Mouse (Mus musculus): ENCODE measurements around the gene Cerk.
"Not testable (repeated sequence)": the region's sequence is repeated elsewhere in the genome, so short reads cannot be mapped to it uniquely, and the experiment has no call there.

Cerk gene

DNA sequence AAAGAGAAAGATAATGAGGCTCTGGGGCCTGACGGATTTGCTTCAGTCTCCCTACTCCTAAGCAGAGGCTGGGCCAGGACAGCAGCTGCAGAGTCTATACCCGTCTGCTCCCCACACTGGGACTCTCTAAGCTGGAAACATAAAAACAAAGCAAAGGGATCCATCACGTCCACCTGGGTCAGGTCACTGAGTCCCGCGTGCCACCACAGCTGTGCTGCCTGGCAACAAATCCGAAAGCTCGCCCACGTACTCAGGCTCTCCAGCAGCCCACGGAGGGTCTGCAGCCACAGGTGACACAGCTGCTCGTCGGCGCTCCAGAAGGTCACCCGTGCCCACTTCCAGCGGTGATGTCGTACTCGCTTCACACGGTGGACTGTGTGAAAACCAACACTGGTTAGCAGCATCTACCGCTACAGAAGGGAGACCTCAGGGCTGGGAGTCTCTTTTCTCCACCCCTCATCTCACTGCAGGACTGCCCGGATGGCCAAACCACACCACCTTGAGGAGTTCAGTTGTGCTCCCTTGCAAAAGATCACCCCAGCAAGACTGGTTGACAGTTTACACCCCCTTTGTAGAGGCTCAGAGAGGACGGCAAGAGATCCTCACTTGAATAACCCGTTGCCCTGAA lies 21.1 kb downstream of the Cerk start:
- no peak for DNase-seq (ENCODE audit: low spot score in 2 of 2)

DNA sequence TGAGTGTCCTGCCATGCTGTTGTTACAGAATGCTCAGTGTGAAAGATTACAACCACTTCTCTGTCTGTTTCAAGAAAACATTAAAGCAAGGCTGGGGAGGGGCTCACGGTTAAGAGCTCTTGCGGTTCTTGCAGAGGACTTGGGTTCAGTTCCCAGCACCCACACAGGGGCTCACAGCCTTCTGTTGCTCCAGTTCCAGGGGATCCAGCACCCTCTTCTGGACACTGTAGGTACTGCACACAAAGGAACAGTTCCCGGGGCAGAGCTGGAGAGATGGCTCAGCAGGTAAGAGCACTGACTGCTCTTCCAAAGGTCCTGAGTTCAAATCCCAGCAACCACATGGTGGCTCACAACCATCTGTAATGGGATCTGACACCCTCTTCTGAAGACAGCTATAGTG lies 24.1 kb downstream of the Cerk start:
- DNase-seq (ENCODE audit: low spot score in 2 of 2) = not testable (repeated sequence)

DNA sequence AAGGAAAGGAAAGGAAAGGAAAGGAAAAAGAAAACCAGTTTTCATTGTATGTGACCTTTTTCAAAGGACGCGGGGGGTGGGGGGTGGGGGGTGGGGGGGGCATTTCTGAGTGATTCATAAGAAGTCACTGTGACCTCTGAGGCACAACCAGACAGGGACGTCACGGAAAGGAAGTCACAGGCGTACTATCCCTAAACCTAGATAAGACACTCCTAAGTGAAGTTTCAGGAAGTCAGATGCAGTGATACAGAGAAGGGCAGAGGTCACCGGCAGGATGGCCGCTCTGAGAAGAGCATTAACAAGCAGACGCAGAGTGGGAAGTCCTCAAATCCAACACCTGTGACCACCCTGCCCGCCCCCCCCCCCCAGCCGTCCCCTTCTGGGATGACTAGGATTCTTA lies 25.0 kb downstream of the Cerk start:
- no peak for DNase-seq (ENCODE audit: low spot score in 2 of 2)

- DNase-seq (ENCODE audit: low spot score in 2 of 2) = no peak
Observed at GRCm38 (mm10) chr15:86159719-86160118, 26.2 kb downstream of the Cerk start.

GRCm38 (mm10) chr15:86159093-86159492 lies 26.8 kb downstream of the Cerk start:
- DNase-seq (ENCODE audit: low spot score in 2 of 2) = no peak

DNA sequence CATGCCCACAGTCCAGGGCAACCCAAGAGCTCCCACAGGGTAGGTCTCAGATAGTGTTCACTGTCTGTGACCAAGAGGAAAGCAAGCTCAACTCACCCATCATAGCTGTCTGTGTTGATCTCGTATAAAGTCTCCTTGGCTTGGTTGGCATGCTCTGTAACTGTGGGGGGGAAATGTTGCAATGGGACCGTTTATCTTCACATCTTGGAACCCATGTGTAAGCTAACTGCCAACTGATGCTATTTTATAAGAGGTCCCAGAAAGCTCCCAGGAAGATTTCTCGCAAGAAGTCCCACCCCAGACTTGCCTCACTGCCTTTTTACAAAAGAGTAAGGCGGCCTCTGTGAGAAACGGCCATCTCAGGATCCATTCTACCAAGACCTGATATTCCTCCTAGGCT lies 29.4 kb downstream of the Cerk start:
- DNase-seq (ENCODE audit: low spot score in 2 of 2) = no peak

GRCm38 (mm10) chr15:86153481-86153960 lies 32.4 kb downstream of the Cerk start:
- no peak for DNase-seq (ENCODE audit: low spot score in 2 of 2)

GRCm38 (mm10) chr15:86150593-86150992 lies 35.3 kb downstream of the Cerk start:
- no peak for DNase-seq (ENCODE audit: low spot score in 2 of 2)

- no peak for DNase-seq (ENCODE audit: low spot score in 2 of 2)
Observed at GRCm38 (mm10) chr15:86146922-86147321, 39.0 kb downstream of the Cerk start.

- DNase-seq (ENCODE audit: low spot score in 2 of 2) = no peak
Observed at GRCm38 (mm10) chr15:86145046-86145445, 40.9 kb downstream of the Cerk start.

DNA sequence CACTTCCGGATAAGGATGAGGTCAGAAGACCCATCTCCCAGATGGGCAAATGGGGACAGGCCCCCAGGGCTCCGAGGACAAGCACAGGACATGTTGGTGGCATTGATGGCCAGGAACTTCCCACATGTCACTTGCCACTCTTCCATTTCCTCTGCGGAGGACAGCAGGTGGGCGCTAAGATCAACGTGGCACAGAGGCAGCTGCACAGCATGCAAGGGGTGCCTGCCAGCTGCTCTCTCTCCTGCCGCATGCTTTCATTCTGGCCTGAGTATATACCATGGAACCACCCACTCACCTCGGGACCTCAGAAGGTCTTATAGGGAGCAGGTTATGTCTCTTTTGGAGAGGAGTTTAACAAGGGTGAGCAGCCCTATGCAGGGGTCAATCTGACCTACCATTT lies 41.4 kb downstream of the Cerk start:
- no peak for DNase-seq (ENCODE audit: low spot score in 2 of 2)

DNA sequence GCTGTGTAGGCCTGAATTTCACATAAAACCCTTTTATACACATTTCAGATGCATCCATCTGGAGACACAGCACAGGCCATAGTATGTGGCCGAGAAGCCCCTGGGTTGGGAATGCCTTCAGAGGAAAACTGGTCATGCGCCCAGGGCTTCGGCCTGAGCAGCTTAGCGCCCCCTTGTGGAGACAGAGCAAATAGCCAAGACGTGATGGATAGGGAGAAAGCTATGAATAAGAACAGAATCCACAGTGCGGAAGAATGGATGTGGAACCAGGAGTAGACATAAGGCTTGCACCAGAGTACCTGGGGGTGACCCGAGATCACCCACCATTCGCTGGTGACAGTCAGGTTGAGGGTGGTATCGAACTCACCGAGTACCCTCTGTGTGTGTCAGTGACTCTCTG lies 45.6 kb downstream of the Cerk start:
- peak; percentile 48 to 60 for DNase-seq (ENCODE audit: low spot score in 2 of 2)

DNA sequence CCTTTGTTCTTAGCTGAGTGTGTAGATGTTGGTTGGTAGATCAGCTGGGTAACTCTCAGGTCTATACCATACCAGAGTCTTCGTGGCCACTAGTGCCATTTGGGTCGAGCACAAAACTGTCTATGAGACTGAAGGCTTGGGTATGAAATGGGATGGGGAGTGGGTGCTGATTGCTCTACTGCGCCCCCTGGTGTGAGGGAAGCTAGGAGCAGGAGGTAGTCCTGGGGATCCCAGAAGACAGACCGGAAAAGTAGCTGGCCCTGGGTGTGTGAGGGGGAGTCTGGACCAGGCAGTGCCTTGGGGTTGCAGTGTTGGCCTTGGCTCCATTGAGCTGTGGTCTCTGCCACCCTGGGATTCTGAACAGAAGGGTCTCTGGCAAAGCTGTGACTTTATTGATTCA lies 48.3 kb downstream of the Cerk start:
- no peak for DNase-seq (ENCODE audit: low spot score in 2 of 2)

DNA sequence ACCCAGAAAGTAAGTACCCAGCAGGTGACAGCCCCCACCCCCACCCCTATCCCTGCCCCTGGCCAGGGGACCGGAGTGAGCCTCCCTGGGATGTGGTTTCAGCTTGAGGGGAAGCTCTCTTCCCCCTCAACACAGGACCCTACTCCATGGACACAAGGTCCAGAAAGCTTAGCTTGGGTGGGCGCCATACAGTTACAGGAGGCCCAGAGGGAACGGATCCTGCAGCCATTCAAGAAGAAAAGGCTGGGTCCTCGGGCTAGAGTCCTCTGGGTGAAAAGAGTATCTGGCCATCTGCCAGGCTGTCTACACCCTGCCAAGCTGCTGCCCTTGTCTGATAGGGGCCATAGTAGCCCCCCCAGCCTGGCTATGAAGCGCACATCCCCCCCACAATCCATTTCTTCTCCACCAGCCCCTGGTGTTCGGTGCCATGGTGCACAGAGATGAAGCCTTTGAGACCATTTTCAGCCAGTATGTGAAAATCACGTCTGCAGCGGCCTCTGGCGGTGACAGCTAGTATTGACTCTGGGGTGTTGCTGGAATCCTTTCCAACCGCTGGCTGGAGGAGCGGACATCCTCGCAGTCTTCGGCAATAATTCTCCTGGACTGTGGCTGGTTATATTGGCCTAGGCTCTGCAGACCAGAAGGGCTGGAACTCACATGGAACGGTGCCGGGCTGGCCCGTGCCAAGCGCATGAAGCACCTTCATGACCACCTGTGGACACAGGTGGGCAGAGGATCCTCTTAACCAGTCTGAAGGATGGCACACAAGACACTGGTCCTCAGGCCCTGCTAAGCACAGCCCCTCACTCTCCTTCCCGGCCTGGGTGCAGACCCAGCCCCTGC lies 50.8 kb downstream of the Cerk start:
- peak; percentile 88 for DNase-seq (ENCODE audit: low spot score in 2 of 2)

DNA sequence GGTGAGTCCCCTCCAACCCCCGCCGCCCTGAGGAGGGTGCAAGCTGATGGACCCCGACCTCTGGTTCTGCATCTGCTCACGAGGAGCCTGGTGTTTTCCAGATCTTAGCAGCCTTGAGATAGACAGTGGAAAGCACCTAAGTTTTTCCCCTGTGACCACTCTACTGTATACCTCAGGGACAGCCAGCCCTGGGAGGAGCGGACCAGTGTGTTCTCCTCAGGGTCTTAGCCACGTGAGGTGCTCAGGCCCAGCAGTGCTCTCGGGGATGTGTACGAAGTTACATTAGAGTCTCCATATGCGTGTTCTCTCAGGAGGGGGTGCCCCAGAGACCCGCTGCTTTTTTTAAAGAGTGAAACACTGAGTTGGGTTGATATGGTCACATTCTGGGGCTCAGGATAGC lies 55.3 kb downstream of the Cerk start:
- no peak for DNase-seq (ENCODE audit: low spot score in 2 of 2)

DNA sequence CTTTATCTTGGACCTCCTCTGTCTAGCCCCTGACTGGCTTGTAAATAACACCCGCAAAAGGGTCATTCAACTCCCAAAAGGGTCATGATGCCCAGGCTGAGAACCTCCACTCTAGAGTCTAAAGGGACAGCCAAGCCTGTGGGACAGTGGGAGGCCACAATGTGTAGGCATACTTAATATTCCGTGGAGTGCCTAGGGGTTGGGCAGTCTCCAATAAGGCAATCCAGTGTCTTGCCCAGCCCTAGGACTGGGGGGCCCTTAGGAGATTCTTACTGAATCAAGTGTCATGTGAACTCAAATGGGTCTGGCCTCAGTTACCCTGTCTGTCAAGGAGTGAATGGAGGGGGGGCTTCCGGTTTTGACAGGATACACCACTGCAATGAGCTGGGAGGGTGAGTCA lies 56.9 kb downstream of the Cerk start:
- DNase-seq (ENCODE audit: low spot score in 2 of 2) = no peak

DNA sequence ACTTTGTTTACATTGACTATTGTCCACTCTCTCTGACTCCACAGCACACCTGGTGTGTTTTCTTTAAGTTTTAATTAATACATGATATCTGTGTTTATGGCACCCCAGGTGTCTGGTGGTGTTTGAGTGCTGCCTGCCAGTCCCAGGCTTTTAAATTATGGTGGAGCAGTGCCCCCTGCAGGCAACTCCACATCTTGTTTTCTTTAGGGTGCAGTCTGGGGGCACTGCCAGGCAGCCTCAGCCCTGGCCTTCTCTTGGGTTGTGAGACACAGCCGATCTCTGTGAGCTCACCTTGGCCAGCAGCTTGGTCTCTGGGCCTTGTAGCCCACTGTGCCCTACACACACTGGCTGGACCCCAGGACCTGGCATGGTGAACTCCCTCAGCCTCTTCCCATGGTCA lies 61.6 kb downstream of the Cerk start:
- DNase-seq (ENCODE audit: low spot score in 2 of 2) = peak; percentile 71 to 76

GRCm38 (mm10) chr15:86123409-86123808 lies 62.5 kb downstream of the Cerk start:
- no peak for DNase-seq (ENCODE audit: low spot score in 2 of 2)

DNA sequence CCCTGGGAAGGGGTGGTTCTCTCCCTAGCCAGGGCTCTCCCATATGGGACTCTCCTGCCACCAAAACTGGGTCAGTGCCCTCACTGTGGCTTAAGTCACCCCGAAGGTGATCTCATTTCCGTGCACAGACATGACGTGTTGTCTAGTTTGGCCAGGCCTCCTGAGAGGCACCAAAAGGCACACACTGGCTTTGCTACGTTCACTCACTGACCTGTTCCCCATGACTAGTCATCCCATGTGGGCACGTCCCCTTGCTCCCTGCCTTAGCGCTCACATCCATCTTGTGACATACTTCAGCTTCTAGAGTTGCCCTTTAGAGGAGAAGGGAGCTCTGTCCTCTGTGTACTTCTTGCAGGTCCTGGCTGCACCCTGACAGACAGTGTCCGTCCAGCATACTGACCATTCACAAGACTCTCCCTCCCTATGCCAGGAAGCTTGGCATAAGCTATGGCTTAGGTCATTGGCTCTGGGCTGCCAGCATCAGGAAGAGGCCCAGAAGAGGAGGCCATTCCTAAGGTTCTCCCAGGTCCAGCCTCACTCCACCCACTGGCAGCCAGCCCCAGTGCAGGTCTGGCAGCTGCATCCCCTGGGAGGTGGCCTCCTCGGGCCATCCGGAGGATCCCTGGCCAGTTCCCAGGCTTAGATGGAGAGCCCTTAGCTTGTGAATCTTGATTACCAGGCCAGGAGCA lies 63.5 kb downstream of the Cerk start:
- DNase-seq (ENCODE audit: low spot score in 2 of 2) = no peak

DNA sequence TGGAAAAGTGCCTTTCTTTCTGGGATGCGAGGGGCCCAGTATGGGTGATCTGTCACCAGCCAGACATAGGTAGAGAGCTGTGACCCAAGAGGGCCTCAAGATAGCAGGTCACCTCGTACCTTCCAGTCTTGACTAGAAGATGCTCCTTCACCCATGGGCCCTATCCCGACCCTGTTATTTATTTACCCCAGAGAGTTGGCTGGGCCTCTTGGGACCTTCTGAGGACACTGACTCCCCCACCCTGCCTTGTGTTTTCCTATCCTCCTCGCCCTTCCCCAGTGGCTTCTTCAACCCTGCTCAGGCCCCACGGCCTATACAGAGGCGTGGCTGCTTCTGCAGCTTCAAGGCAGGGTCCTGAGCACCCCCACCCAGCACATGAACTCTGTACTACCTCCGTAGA lies 66.8 kb downstream of the Cerk start:
- no peak for DNase-seq (ENCODE audit: low spot score in 2 of 2)

- DNase-seq (ENCODE audit: low spot score in 2 of 2) = no peak
Observed at GRCm38 (mm10) chr15:86117115-86118100, 68.5 kb downstream of the Cerk start.

All from frontal cortex, postnatal 36 days (tissue).